Mouse (Mus musculus): ENCODE data around the gene Nxt2. TPM values are rescaled to one million over a fixed set of nuclear protein-coding genes. Genes with fewer than 3 reads are reported as not detected.
A peak's percentile ranks its signal among the peaks of the same experiment; 100 is the strongest.
"Not testable (repeated sequence)": the region's sequence is repeated elsewhere in the genome, so short reads cannot be mapped to it uniquely, and the experiment has no call there.

Nxt2 gene
- total RNA-seq (2017), result 9.7 and 11.5 TPM in 2 replicates

DNA sequence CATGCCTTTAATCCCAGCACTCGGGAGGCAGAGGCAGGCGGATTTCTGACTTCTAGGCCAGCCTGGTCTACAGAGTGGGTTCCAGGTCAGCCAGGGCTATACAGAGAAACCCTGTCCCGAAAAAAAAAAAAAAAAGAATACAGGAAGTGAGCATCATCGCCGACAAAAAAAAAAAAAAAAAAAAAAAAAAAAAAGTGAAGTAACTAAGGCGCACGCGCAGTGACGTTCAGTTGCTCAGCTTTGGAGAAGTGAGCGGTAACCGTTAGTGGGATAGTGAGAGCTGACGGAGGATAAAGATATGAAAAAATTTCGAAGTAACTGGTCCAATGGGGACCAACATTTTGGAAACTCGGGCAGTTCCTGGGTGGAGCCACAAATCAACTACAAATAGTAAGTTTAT, at the start of gene Nxt2:
Nxt2 (plus strand) TSS at position 229 of the 400 bp plus-strand sequence.
- ATAC-seq (ENCODE audit: extremely low read depth, insufficient number of reproducible peaks, low FRiP score, poor library complexity, severe bottlenecking), result no peak

DNA sequence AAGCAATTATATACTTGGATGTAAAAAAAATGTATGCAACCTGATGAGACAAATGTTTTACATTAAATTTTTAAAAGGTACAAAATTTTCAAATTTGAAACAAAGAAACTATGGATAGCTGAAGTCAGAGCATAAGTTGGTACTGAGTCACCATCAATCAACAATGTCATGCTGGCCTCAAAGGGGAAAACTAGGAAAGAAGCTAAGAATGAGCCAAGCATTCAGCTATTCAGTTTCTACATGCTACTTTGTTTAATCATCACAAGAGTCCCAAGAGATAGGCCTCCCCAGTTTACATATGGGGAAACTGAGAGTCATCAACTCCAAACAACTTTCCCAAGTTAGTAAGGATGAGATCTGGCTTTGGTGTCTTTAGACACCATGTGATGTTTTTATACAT, 49.6 kb upstream of the Nxt2 start:
- no peak for ATAC-seq (ENCODE audit: extremely low read depth, insufficient number of reproducible peaks, low FRiP score, poor library complexity, severe bottlenecking)

DNA sequence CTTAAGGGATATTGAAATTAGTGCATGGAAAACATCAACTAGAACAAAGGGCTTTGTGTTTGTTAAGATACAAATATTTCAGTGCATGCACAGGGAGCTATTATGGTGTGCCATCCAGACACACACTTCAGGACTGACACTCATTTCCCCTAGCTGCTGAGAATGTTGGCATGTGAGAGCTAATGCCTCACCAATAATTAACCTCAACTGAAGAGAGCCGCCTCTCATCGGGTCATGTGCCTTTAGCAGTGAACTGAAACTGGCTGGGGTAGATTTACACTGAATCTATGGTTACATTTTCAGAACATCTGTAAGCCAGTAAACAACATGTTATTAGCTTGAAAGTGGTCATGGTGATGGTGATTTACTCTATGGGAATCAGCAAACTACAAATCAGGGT, 44.5 kb upstream of the Nxt2 start:
- ATAC-seq (ENCODE audit: extremely low read depth, insufficient number of reproducible peaks, low FRiP score, poor library complexity, severe bottlenecking), result no peak

DNA sequence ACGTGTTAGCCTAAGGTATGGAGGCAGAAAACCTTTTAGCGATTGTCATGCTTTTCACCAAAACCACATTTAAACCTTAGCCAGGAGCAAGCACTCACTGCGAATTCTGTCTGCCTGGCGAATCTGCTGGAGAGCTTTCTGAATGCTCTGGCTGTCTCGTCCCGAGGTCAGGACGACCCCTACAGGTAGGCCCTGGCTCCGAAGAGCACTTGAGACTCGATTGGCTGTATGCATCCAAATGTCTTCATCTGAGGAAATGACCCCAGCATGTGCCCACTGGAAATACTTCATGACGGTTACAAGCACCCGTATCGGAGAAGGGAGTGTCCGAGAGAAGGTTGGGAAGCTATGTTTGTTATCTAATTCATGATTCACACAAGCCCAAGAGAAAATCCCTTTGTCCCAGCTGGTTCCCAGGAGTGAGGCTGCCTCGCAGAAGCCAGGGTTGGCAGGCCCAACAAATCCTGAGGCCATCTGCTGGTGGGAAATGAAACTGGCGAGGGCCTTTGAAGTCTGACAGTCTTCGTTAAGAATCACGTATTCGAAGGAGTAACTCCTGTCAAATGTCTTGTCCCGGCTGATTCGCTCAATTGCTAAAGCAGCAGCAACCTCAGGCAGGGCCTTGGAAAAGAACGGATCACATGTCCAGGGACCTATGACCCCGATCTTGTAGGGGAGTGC, 37.4 kb upstream of the Nxt2 start:
- no peak for ATAC-seq (ENCODE audit: extremely low read depth, insufficient number of reproducible peaks, low FRiP score, poor library complexity, severe bottlenecking)

DNA sequence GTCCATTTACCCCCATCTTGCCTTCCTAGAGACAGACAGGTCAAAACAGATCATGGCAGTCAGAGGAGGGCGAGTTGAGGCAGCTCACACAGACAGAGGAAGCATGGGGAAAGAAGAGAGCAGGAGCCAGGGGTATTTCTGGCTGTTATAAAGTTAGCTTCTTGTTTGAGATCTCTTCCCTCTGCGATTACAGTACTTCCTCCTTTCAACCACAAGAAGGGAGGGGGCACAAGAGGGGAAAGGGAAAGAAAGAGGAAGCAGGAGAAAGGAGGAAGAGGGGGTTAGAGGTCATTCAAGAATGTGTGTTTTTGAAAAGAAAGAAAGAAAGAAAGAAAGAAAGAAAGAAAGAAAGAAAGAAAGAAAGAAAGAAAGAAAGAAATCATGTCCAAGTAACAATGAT, 36.2 kb upstream of the Nxt2 start:
- peak; percentile 60; the same call in 1 of the 2 replicates for ATAC-seq (ENCODE audit: extremely low read depth, insufficient number of reproducible peaks, low FRiP score, poor library complexity, severe bottlenecking)

DNA sequence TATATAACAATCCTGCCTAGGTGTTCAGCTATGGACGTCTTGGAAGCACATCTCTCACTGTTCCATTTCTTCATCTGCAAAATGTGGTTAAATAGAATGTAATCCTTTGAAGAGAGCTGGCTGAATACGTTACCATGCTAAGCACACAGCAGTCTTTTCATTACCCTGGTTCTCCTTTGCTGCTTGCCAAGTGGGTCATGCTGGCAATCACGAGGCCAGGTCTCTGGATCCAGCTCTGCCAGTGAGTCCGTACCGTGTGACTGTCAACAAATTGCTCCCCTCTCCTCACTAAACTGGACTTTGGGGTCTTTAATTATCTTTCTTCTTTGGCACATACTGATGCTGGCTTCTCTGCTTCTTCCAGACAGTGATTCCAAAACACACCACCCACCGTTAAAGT, 32.1 kb upstream of the Nxt2 start:
- no peak for ATAC-seq (ENCODE audit: extremely low read depth, insufficient number of reproducible peaks, low FRiP score, poor library complexity, severe bottlenecking)

DNA sequence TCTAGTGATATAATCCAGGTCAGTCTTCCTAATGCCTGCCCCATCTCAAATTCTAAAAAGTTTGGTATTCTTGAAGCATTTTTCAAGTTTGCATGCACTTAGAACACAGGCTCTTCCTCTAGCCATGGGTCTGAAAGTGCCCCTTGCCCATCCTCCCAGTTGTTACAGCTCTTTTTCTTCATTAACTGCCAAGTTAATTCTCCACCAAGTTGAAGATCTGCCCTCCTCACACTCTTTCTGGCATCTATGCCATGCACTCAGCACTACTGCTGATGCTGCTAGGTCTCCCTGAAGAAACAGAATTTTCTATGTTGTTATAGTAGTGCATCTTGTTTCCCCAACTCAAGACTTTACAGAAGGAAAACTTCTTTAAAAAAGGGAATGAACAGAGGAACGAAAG, 31.0 kb upstream of the Nxt2 start:
- ATAC-seq (ENCODE audit: extremely low read depth, insufficient number of reproducible peaks, low FRiP score, poor library complexity, severe bottlenecking), result no peak

DNA sequence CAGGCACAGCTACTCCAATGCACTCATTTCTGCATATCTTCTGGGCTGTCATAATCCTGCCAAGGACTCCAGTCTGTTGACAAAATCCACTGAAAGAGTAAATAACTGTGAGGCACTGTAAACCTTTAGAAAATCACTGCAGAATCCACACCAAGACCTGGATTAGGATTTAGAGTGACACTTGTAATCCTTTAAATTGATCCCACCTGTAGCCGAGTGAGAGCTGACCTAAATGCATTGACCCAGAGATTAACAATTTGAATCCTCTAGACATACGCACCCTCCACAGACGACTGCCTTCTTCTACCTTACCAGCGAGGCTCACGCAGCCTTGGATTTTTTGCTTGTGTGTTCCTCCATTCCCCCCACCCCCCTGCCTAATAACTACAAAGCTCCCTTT, 29.7 kb upstream of the Nxt2 start, which contains the start of gene Gucy2f:
Gucy2f (minus strand) TSS at position 101 of the 400 bp plus-strand sequence.
- no peak for ATAC-seq (ENCODE audit: extremely low read depth, insufficient number of reproducible peaks, low FRiP score, poor library complexity, severe bottlenecking)

DNA sequence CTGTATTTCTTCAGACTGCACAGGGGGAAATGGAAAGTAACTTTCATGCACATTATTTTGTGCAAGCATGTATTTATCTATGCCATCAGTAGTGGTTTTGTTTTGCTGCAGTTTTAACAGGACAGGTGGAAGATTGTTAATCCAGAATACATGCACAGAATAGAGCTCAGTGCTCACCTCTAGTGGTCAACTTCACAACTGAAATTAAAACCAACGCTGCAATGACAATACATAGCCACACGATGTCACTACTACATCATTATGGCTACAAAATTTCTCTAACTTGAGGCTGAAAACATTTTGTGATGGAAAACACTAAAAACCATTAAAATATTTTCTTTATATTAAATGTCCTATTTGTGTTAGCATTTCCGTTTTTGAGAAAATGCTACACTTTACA, 26.3 kb upstream of the Nxt2 start:
- ATAC-seq (ENCODE audit: extremely low read depth, insufficient number of reproducible peaks, low FRiP score, poor library complexity, severe bottlenecking), result peak; percentile 93

DNA sequence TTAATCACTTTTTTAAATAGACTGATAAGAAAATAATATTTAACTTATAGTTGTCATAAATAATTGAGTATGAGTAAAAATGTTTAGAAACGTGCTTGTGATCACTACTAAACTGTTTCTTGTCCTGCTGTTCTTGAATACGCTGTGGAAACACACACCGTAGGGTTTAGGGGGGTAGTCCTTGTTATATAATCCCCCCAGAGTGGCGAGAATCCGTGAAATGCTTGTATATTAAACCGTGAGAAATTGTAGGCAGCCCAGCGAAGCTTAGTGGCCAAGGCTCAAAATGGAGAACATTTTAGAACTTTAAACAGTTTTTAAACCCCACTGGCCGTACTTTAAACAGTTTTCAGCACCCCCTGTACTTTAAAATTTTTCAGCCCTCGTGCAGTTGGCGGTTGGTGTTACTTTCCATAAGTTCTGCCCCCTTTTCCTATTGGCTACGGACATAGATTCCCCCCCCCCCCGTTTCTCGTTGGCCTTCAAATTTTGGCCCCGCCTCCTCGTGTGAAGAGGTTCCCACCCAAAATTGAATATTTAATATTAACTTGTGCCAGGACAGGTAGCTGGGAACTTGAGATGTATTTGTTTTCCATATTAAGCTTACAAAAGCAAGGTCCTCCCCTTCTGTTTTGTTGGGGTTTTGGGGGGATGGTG, 956 bp downstream of the Nxt2 start:
- ATAC-seq (ENCODE audit: extremely low read depth, insufficient number of reproducible peaks, low FRiP score, poor library complexity, severe bottlenecking), result peak; percentile 54; the same call in 1 of the 2 replicates

DNA sequence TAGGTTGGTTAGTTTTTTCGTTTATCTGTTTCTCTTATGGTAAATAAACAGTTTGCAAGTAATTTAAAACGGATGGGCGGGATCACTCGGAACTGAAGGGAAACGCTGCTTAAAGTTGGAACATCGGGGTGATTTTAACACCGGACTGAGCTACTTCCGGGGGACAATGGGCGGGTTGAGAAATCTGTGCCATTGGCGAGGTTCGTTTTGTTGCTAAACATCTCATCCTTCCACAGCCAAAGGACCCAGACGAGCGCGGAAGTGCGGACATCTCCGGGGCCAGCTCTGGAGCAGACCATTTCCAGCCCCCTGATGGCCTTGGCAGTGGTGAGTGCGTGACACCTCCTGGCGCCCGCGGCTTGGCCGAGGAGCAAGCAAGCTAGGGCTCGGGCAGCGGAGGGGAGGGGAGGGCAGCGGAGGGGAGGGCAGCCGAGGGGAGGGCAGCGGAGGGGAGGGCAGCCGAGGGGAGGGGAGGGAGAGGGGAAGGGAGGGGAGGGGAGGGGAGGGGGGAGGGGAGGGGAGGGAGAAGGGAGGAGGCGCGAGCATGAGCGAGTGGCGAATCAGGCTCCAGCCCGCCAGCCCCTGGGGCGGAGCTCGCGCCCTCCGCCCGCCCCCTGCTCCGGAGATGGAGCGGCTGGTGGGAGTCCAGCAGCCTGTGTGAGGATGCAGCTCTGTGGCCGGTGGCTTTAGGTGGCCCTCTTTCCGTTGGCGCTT, 1.6 kb downstream of the Nxt2 start:
- ATAC-seq (ENCODE audit: extremely low read depth, insufficient number of reproducible peaks, low FRiP score, poor library complexity, severe bottlenecking), result peak; percentile 81

DNA sequence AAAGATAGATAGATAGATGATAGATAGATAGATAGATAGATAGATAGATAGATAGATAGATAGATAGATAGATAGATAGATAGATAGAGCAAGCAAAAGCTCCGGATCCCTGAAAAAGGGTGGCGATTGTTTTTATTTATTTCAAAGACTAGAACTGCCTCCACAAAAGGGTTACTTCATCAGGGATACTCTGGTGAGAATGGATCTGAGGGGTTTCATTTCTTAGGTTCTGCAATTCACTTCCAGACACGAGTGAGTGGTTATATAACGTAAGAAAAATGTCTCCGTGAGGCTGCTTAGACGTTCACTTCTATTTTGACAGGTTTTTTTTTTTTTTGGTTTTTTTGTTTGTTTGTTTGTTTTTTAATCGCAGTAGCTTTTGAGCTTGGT, 2.2 kb downstream of the Nxt2 start:
- no peak for ATAC-seq (ENCODE audit: extremely low read depth, insufficient number of reproducible peaks, low FRiP score, poor library complexity, severe bottlenecking)

DNA sequence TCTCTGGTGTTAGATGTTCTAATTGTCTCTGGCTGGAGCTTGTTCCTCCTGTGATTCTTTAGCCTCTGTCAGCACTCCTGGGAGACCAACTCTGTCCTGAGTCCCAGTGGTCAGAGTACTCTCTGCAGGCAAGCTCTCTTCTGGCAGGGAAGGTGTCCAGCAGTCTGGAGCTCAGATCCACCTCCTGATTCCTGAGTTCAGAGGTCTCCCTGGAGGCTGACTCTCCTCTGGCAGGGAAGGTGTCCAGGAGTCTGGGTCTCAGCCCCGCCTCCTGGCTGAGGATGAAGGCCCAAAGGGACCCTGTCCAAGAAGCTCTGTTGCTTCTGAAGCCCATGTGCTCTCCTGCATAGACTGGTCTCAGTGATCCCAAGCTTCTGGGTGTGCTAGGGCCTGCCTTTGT, 9.6 kb downstream of the Nxt2 start:
- not testable (repeated sequence) for ATAC-seq (ENCODE audit: extremely low read depth, insufficient number of reproducible peaks, low FRiP score, poor library complexity, severe bottlenecking)

DNA sequence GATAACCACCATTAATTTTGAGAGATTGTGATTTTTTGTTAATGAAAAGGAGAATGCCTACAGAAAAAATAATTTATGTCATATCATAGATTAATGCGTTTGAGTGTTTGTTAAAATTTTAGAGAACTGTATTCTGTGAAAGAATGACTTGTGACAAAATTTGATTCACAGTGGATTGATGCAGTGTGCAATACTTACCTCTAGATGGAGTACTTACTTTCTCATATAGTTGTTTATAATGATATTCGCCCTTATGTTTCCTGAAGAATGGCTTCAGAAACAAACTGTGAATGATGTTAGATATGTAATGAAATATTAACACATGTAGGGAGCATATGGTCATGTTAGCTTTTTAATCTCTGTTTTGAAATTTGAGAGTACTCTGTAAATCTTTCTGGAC, 10.5 kb downstream of the Nxt2 start:
- no peak for ATAC-seq (ENCODE audit: extremely low read depth, insufficient number of reproducible peaks, low FRiP score, poor library complexity, severe bottlenecking)

DNA sequence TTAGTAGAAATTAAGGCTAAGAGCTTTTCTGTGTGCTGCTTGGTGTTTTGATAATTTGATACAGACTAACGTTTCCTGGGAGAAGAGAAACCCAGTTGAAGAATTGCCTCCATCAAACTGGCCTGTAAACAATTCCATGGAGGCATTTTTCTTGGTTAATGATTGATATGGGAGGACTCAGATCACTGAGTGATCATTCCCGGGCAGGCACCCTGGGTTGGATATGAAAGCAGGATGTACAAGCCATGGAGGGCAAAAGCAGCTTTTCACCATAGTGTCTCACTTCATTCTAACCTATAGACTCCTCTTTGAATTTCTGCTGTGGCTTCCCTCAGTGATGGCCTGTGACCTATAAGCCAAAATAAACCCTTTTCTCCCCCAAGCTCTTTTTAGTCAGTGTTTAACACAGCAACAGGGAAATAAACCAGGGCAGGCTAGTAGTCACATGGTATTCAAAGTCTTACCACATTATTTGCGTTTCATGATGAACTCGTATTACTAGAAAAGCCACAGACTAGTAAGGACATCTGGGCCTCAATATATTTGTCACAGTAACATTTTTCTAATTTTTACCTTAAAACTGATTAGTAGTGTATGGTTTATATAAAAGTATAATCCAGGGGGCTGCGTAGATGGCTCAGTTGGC, 19.2 kb downstream of the Nxt2 start:
- ATAC-seq (ENCODE audit: extremely low read depth, insufficient number of reproducible peaks, low FRiP score, poor library complexity, severe bottlenecking), result no peak

DNA sequence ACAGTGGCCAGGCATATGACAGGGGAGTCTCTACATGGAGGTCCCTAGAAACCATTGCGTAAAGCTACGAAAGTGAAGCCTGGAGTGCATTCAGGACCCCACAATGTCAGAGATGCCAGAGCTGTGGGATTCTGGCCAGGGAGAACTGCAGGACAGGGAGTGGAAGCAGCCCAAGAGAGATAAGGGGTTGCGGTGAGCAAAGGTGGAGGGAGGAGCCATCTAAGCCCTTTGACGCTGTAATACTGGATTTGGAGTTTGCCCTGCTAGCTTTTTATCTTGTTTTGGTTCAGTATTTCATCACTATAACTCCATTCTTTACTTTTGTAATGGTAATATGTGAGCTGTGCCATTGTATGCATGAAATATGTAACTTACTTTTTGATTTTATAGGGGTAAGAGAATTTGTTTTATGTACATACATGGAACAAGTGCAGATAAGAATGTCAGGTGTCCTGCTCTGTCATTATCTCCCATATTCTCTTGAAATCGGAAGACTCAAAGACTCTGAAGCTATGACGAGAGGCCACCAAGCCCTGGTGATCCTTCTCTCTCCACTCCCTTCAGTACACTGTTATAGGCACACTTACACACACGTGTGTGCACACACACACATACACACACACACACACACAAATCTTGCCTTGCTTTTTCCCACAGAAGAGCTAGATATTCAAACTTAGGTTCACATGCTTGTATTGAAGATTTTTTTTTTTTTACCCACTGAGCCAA, 23.6 kb downstream of the Nxt2 start:
- ATAC-seq (ENCODE audit: extremely low read depth, insufficient number of reproducible peaks, low FRiP score, poor library complexity, severe bottlenecking), result no peak

DNA sequence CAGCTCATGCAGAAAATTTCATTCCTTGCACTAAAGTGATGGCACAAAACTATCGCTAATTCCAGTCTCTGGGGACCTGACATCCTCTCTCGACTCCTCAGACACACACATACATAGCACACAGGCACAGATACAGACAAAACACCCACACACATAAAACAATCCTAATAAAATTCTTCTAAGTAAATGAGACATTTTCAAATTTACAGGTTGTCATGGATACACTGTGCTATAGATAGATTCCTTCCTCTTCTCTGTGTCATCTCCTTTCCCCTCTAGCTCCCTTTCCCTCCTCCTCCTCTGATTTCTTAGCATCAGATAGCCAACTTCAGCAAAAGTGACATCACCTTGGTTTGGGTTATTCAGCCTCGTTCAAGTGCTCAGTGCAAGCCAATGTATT, 49.5 kb downstream of the Nxt2 start:
- ATAC-seq (ENCODE audit: extremely low read depth, insufficient number of reproducible peaks, low FRiP score, poor library complexity, severe bottlenecking), result no peak

DNA sequence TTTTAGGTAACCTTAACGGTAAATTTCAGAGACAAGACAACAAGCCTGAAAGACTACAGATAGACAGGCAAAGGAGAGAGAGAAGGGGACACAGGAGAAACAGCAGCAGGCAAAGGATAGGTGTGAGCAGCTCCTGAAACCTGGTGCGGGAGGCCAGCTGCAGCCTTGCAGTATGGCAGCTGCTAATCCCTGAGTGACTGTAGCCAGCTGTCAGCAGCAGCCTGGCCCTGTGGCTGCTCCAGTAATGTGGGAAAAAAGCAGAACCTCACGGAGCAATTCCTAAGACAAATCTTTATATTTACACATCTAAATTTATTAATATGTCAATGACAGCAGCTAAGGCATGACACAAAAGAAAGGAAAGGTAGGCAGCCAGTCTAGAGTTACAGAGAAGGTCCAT, 50.0 kb downstream of the Nxt2 start:
- no peak for ATAC-seq (ENCODE audit: extremely low read depth, insufficient number of reproducible peaks, low FRiP score, poor library complexity, severe bottlenecking)

DNA sequence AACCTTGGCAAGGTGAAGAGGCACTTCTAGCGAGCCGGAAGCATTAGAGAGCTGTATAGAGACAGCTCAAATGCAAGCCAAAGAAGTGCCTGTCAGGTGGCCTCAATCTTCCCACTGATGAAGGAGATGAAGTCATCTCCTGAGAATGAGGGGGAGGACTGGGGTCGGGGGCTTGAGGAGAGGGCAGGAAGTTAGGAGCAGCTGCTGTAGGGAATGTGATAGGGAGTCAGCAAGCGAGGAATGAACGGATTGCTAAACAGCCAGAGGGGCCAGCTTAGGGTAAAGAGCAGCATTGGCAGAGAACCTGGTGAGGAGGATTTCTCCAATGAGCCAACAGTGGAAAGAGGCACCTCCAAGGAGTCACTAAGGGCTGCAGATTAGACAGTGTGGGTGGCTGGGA, 59.3 kb downstream of the Nxt2 start:
- ATAC-seq (ENCODE audit: extremely low read depth, insufficient number of reproducible peaks, low FRiP score, poor library complexity, severe bottlenecking), result no peak

Measured in neutrophil, adult 5-6 weeks (primary cell).